Mouse (Mus musculus): Measurements from ENCODE around the gene Pigz. TPM values are rescaled to one million over a fixed set of nuclear protein-coding genes. Genes with fewer than 3 reads are reported as not detected.

The Pigz gene
- total RNA-seq, 2 experiments from 2014 or later = 0.23 to 1.0 TPM

Small RNA genes lying within 50 kb of the gene (microRNA-seq; reads per million reads assigned to microRNA genes)
- gene Gm26269 = not detected

Other genes with a start within 250 kb of the Pigz start
- not detected for gene Meltf, start 55.0 kb upstream of the Pigz start, total RNA-seq (2021)
- 10 to 100 TPM; 42.0 to 42.9 TPM for gene 0610012G03Rik, start 14.6 kb downstream of the Pigz start, total RNA-seq (2021)
- 10 to 100 TPM; 52.8 to 57.9 TPM for gene Ncbp2, start 14.7 kb downstream of the Pigz start, total RNA-seq (2021)
- gene Senp5, start 69.4 kb downstream of the Pigz start, total RNA-seq (2021) = 10 to 100 TPM; 21.6 to 25.6 TPM
- 10 to 100 TPM; 57.5 to 67.9 TPM for gene Pak2, start 145.5 kb downstream of the Pigz start, total RNA-seq (2021)
- gene Pigx, start 165.9 kb downstream of the Pigz start, total RNA-seq (2021) = 10 to 100 TPM; 25.9 to 34.1 TPM
- gene Cep19, start 165.9 kb downstream of the Pigz start, total RNA-seq (2021) = 10 to 100 TPM; 11.7 to 12.6 TPM
- 1 to 10 TPM; 5.3 to 8.2 TPM for gene Nrros, start 231.7 kb downstream of the Pigz start, total RNA-seq (2021)
- gene Bex6, start 246.0 kb downstream of the Pigz start, total RNA-seq (2021) = not detected

Data from adrenal gland, postnatal 36 days (tissue).